Mouse (Mus musculus): Measurements from ENCODE around the gene Krt79. TPM values are rescaled to one million over a fixed set of nuclear protein-coding genes. Genes with fewer than 3 reads are reported as not detected.

Gene Krt79
- polyA plus RNA-seq, 2 experiments, result 0.23 to 0.29 TPM

GRCm38 (mm10) chr15:101954187-101954586 lies 14.1 kb upstream of the Krt79 start, which contains the start of gene Krt78:
Gene Krt78 (minus strand): TSS chr15:101954287.
- Histone ChIP-seq H3K36me3 (ENCODE audit: control insufficient read depth, insufficient read depth, low read length) (no peaks in the 10 kb centered on the region), H3K4me2 (replicated peaks; ENCODE audit: low read depth, low read length, severe bottlenecking) (no peak within 1 kb of the TSS)
- ATAC-seq (ENCODE audit: low FRiP score, low read depth), result no peak

DNA sequence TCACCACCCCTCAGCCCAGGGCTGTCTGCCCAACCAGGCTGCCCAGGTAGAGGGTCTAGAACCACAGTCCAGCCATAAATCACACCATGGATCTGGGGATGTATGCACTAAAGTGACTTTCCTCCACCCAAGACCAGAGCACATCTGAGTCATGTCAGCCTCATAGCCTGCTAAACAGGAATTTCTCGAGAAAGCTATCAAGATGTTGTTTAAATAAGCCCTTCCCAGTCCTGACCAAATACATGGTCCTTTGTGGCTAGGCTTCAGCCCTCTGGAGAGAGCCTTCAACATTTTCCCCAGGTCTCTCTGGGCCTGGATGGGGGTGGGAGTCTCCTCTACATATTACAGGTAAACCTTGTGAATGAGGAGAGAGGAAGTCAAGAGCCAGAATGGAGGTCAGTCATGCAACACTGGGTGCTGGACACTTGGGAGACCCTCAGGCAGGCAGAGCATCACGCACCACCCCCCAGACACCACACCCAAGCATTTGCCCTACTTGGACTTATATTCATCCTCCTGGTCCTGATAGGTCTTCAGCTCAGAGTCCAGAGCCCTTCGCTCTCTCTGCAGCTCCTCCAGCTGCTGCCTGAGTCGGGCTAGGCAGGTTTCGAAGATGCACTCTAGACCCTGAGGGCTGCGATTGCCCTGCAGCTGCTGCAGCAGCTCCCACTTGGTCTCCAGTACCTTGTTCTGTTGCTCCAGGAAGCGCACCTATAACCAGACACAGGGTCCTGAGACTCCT lies 12.8 kb upstream of the Krt79 start:
- DNase-seq (ENCODE audit: low spot score), result no peak
- H3K27me3 ChIP-seq (ENCODE audit: control insufficient read depth, insufficient read depth, low read length), result no peaks in the 10 kb centered on the region
- no peak for TF ChIP-seq POLR2A (IDR thresholded peaks at IDR 0.05; ENCODE audit: borderline replicate concordance, extremely low read depth, insufficient read depth, insufficient read length)
- ATAC-seq (ENCODE audit: low FRiP score, low read depth), result no peak
- no peaks in the 10 kb centered on the region for H3K36me3 ChIP-seq (ENCODE audit: control insufficient read depth, insufficient read depth, low read length)
- no peaks in the 10 kb centered on the region for H3K4me1 ChIP-seq (ENCODE audit: control insufficient read depth, insufficient read depth, low read length)
- H3K9me3 ChIP-seq (ENCODE audit: control insufficient read depth, low read length), result no peaks in the 10 kb centered on the region
- WGBS, result 79% methylated on average over 7 of the region's 7 CpGs
- H3K9ac ChIP-seq (ENCODE audit: low read depth, low read length, severe bottlenecking), result no peak overlapping the region
- no peak overlapping the region for H3K4me2 ChIP-seq (replicated peaks; ENCODE audit: low read depth, low read length, severe bottlenecking)
- H3K4me3 ChIP-seq (replicated peaks; ENCODE audit: low read length), result no peak overlapping the region
- H3K27ac ChIP-seq (replicated peaks; ENCODE audit: low read depth, low read length), result no peak overlapping the region

More at GRCm38 (mm10) chr15:101954187-101954586, 14.1 kb upstream of the Krt79 start, which contains the start of gene Krt78:
- no peak for DNase-seq (ENCODE audit: low spot score)
- H3K4me1 ChIP-seq (ENCODE audit: control insufficient read depth, insufficient read depth, low read length), result no peaks in the 10 kb centered on the region
- no peak within 1 kb of the TSS for H3K9ac ChIP-seq (ENCODE audit: low read depth, low read length, severe bottlenecking)
- TF ChIP-seq POLR2A (IDR thresholded peaks at IDR 0.05; ENCODE audit: borderline replicate concordance, extremely low read depth, insufficient read depth, insufficient read length), result no peak
- no peak within 1 kb of the TSS for H3K27ac ChIP-seq (replicated peaks; ENCODE audit: low read depth, low read length)
- H3K27me3 ChIP-seq (ENCODE audit: control insufficient read depth, insufficient read depth, low read length), result no peaks in the 10 kb centered on the region
- H3K9me3 ChIP-seq (ENCODE audit: control insufficient read depth, low read length), result no peaks in the 10 kb centered on the region
- no peak within 1 kb of the TSS for H3K4me3 ChIP-seq (replicated peaks; ENCODE audit: low read length)
- WGBS, result 78% methylated on average over 9 of the region's 9 CpGs

DNA sequence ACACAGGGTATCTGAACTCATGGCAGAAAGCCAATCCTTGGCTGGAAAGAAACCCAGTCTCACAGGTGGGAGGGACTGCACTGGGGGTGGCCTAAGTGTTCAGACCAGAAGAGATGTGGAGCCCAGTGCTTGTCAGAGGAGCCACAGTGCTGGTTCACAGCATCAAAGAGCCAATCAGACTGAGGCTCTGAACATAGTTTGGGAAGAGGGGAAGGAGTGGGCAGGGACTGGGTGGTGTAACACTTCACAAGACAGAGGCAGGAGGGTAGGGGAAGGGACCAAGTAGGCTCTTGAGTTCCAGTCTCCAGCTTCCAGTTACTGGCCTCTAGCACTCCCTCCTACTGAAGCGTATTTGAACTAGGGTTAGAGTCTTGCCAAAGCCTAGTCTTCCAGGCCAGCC lies 5.3 kb upstream of the Krt79 start:
- Histone ChIP-seq H3K36me3 (ENCODE audit: control insufficient read depth, insufficient read depth, low read length) (no peaks in the 10 kb centered on the region), H3K4me1 (ENCODE audit: control insufficient read depth, insufficient read depth, low read length) (peaks cover 16% of the 10 kb centered on the region), H3K9ac (ENCODE audit: low read depth, low read length, severe bottlenecking) (no peak overlapping the region), H3K4me2 (replicated peaks; ENCODE audit: low read depth, low read length, severe bottlenecking) (no peak overlapping the region), H3K27ac (replicated peaks; ENCODE audit: low read depth, low read length) (no peak overlapping the region), H3K27me3 (ENCODE audit: control insufficient read depth, insufficient read depth, low read length) (no peaks in the 10 kb centered on the region), H3K9me3 (ENCODE audit: control insufficient read depth, low read length) (no peaks in the 10 kb centered on the region), H3K4me3 (replicated peaks; ENCODE audit: low read length) (no peak overlapping the region)
- ATAC-seq (ENCODE audit: low FRiP score, low read depth), result no peak
- no peak for TF ChIP-seq POLR2A (IDR thresholded peaks at IDR 0.05; ENCODE audit: borderline replicate concordance, extremely low read depth, insufficient read depth, insufficient read length)
- DNase-seq (ENCODE audit: low spot score), result no peak
- WGBS, result 88% methylated on average over 1 of the region's 1 CpGs

GRCm38 (mm10) chr15:101941948-101942347 lies 1.8 kb upstream of the Krt79 start:
- TF ChIP-seq POLR2A (IDR thresholded peaks at IDR 0.05; ENCODE audit: borderline replicate concordance, extremely low read depth, insufficient read depth, insufficient read length), result no peak
- H3K4me2 ChIP-seq (replicated peaks; ENCODE audit: low read depth, low read length, severe bottlenecking), result no peak overlapping the region
- ATAC-seq (ENCODE audit: low FRiP score, low read depth), result no peak
- H3K27ac ChIP-seq (replicated peaks; ENCODE audit: low read depth, low read length), result no peak overlapping the region
- H3K27me3 ChIP-seq (ENCODE audit: control insufficient read depth, insufficient read depth, low read length), result no peaks in the 10 kb centered on the region
- H3K4me1 ChIP-seq (ENCODE audit: control insufficient read depth, insufficient read depth, low read length), result peaks cover 26% of the 10 kb centered on the region
- no peaks in the 10 kb centered on the region for H3K9me3 ChIP-seq (ENCODE audit: control insufficient read depth, low read length)
- no peak overlapping the region for H3K4me3 ChIP-seq (replicated peaks; ENCODE audit: low read length)
- 45% methylated on average over 8 of the region's 8 CpGs for WGBS
- H3K36me3 ChIP-seq (ENCODE audit: control insufficient read depth, insufficient read depth, low read length), result no peaks in the 10 kb centered on the region
- no peak for DNase-seq (ENCODE audit: low spot score)
- H3K9ac ChIP-seq (ENCODE audit: low read depth, low read length, severe bottlenecking), result no peak overlapping the region

DNA sequence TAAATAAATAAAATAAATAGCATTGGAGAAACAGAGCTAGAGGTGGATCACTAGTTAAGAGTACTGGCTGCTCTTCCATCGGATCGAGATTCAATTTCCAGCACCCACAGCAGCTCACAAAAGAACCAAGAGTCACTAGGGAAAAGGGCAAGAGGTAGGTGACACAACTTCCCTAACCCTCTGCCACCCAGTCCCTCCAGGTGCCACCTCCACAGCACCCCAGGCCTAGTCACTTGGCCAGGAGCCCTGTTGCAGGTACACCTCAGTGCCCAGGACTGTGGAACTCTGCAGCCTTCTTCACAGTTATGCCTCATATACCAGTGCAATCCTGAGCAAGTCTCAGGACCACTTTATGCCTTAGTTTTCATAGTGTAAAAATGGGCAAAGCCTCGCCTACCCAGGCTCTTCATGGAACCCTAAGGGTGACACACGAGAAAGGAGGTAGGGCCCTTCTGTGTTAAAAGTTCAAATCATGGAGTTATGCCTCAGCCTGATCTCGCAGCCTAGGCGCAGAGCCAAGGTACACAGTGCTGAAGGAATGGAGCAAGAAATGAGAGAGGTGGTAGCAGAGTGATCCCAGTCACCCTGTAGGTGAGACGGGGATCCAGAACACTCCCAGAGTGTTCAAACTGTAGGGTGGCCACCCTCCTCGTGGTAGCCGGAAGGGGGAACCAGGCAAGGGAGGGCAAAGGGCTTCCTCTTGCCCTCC lies 1.4 kb downstream of the Krt79 start:
- H3K27me3 ChIP-seq (ENCODE audit: control insufficient read depth, insufficient read depth, low read length), result no peaks in the 10 kb centered on the region
- H3K27ac ChIP-seq (replicated peaks; ENCODE audit: low read depth, low read length), result no peak overlapping the region
- H3K9me3 ChIP-seq (ENCODE audit: control insufficient read depth, low read length), result no peaks in the 10 kb centered on the region
- no peak overlapping the region for H3K4me2 ChIP-seq (replicated peaks; ENCODE audit: low read depth, low read length, severe bottlenecking)
- DNase-seq (ENCODE audit: low spot score) (no peak), ATAC-seq (ENCODE audit: low FRiP score, low read depth) (no peak)
- H3K36me3 ChIP-seq (ENCODE audit: control insufficient read depth, insufficient read depth, low read length), result no peaks in the 10 kb centered on the region
- no peak overlapping the region for H3K9ac ChIP-seq (ENCODE audit: low read depth, low read length, severe bottlenecking)
- TF ChIP-seq POLR2A (IDR thresholded peaks at IDR 0.05; ENCODE audit: borderline replicate concordance, extremely low read depth, insufficient read depth, insufficient read length), result no peak
- 74% methylated on average over 9 of the region's 9 CpGs for WGBS
- peaks cover 23% of the 10 kb centered on the region for H3K4me1 ChIP-seq (ENCODE audit: control insufficient read depth, insufficient read depth, low read length)
- H3K4me3 ChIP-seq (replicated peaks; ENCODE audit: low read length), result no peak overlapping the region

All from limb, embryonic 14.5 days (tissue).